Mouse (Mus musculus): ENCODE data around the gene Acot11. TPM values are rescaled to one million over a fixed set of nuclear protein-coding genes. Genes with fewer than 3 reads are reported as not detected.
"Not testable (repeated sequence)": the region's sequence is repeated elsewhere in the genome, so short reads cannot be mapped to it uniquely, and the experiment has no call there.

Gene Acot11
- polyA plus RNA-seq, 1 experiment from 2014 or later = 10.7 TPM

DNA sequence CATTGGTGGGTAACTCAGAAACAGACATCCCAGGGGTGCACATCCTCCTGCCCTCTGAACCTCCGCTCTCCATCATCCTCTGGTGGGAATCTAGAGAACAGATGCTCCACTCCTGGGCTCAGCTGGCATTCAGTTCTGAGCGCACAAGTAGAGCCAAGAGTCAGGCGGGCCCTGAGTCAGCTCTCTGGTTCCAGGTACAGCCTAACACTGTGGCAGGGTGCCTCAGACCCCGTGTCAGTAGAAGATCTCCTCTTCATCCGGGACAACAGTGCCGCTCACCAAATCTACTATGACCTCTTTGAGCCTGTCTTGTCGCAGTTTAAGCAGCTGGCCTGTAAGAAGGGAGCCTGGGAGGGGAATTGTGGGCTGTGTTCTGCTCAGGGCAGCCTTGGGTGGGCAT lies 58.9 kb downstream of the Acot11 start:
- no peaks in the 10 kb centered on the region for H3K9me3 ChIP-seq (replicated peaks)
- H3K36me3 ChIP-seq = peaks cover 15% of the 10 kb centered on the region
- 92% methylated on average over 7 of the region's 7 CpGs for WGBS
- no peak for DNase-seq (ENCODE audit: low spot score)
- H3K27ac ChIP-seq = no peak overlapping the region
- no peak overlapping the region for H3K4me3 ChIP-seq
- H3K4me1 ChIP-seq = peaks cover 33% of the 10 kb centered on the region
- no peaks in the 10 kb centered on the region for H3K27me3 ChIP-seq (ENCODE audit: low read depth, poor library complexity, severe bottlenecking)

DNA sequence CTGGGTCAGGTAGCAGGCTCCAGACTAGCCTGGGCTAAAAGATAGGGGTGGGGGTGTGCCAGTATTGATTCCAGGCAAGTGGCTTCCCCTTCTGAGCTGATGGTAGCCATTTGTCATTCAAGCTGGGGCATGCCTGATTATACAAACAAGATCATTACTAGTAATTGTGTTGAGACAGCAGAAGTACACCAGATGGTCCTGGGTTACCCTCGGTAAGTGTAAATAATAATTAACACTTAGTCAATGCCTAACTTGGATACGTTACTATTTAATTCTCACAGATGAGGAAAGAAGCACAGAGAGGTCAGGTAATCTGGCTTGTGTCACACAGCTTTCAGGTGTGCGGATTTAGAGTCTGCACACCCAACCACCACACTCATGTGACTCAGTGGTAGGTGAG lies 66.9 kb downstream of the Acot11 start:
- no peaks in the 10 kb centered on the region for H3K9me3 ChIP-seq (replicated peaks)
- H3K27me3 ChIP-seq (ENCODE audit: low read depth, poor library complexity, severe bottlenecking) = no peaks in the 10 kb centered on the region
- 72% methylated on average over 3 of the region's 3 CpGs for WGBS
- peaks cover 27% of the 10 kb centered on the region for H3K4me1 ChIP-seq
- no peak for DNase-seq (ENCODE audit: low spot score)
- H3K27ac ChIP-seq = no peak overlapping the region
- no peaks in the 10 kb centered on the region for H3K36me3 ChIP-seq
- H3K4me3 ChIP-seq = no peak overlapping the region

DNA sequence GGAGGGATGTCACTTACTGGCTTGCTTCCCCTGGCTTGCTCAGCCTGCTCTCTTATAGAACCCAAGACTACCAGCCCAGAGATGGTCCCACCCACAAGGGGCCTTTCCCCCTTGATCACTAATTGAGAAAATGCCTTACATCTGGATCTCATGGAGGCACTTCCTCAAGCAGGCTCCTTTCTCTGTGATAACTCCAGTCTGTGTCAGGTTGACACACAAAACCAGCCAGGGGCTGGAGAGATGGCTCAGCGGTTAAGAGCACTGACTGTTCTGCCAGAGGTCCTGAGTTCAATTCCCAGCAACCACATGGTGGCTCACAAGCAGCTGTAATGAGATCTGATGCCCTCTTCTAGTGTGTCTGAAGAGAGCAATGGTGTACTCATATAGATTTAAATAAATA lies 67.9 kb downstream of the Acot11 start:
- H3K9me3 ChIP-seq (replicated peaks); H3K4me3 ChIP-seq; DNase-seq (ENCODE audit: low spot score); H3K27ac ChIP-seq; H3K27me3 ChIP-seq (ENCODE audit: low read depth, poor library complexity, severe bottlenecking); H3K36me3 ChIP-seq: not testable (repeated sequence)
- H3K4me1 ChIP-seq = peaks cover 27% of the 10 kb centered on the region
- 23% methylated on average over 1 of the region's 1 CpGs for WGBS

- no peak within 1 kb of the TSS for H3K4me3 ChIP-seq
- H3K27ac ChIP-seq = no peak within 1 kb of the TSS
- H3K9me3 ChIP-seq (replicated peaks) = no peaks in the 10 kb centered on the region
- DNase-seq (ENCODE audit: low spot score) = no peak
- H3K4me1 ChIP-seq = peaks cover 27% of the 10 kb centered on the region
- H3K36me3 ChIP-seq = no peaks in the 10 kb centered on the region
- no peaks in the 10 kb centered on the region for H3K27me3 ChIP-seq (ENCODE audit: low read depth, poor library complexity, severe bottlenecking)
- 56% methylated on average over 4 of the region's 4 CpGs for WGBS
These were observed 71.2 kb downstream of the Acot11 start, which contains the start of gene Fam151a for GRCm38 (mm10) chr4:106733636-106734035. Fam151a (plus strand) TSS chr4:106733889.

- H3K4me1 ChIP-seq = peaks cover 14% of the 10 kb centered on the region
- H3K36me3 ChIP-seq = no peaks in the 10 kb centered on the region
- no peaks in the 10 kb centered on the region for H3K9me3 ChIP-seq (replicated peaks)
- WGBS = 82% methylated on average over 7 of the region's 7 CpGs
- H3K27me3 ChIP-seq (ENCODE audit: low read depth, poor library complexity, severe bottlenecking) = no peaks in the 10 kb centered on the region
- H3K27ac ChIP-seq = no peak within 1 kb of the TSS
- H3K4me3 ChIP-seq = no peak within 1 kb of the TSS
- DNase-seq (ENCODE audit: low spot score) = no peak
These were observed 74.0 kb downstream of the Acot11 start, which contains the start of gene Mroh7 for GRCm38 (mm10) chr4:106730814-106731213. Mroh7 (minus strand) TSS chr4:106730925.

DNA sequence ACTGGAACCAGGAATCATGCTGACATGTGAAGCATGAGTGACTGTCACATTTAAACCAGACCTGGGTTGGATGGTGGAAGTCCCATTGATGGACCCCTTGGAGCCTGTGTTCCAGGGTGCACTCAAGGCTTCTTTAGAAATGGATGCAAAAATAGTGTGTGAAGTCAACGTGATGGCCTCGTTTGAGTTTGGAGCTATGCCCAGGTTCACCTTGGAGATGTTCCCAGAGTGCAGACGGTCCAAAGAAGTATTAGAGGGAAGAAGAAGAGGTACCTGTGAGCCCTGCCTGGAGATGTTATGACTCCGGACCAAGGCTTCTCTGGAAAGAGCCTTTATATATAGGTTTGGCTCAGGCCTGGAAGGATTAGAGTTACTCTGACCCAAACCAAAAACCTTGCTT lies 84.2 kb downstream of the Acot11 start:
- WGBS = 93% methylated on average over 4 of the region's 4 CpGs
- Histone ChIP-seq H3K27me3 (ENCODE audit: low read depth, poor library complexity, severe bottlenecking) (no peaks in the 10 kb centered on the region), H3K4me1 (no peaks in the 10 kb centered on the region), H3K4me3 (no peak overlapping the region), H3K9me3 (replicated peaks) (no peaks in the 10 kb centered on the region), H3K36me3 (no peaks in the 10 kb centered on the region), H3K27ac (no peak overlapping the region)
- DNase-seq (ENCODE audit: low spot score) = no peak

- Histone ChIP-seq H3K9me3 (replicated peaks) (no peaks in the 10 kb centered on the region), H3K36me3 (no peaks in the 10 kb centered on the region), H3K27ac (no peak overlapping the region), H3K4me3 (no peak overlapping the region), H3K4me1 (no peaks in the 10 kb centered on the region), H3K27me3 (ENCODE audit: low read depth, poor library complexity, severe bottlenecking) (no peaks in the 10 kb centered on the region)
- WGBS = 87% methylated on average over 6 of the region's 6 CpGs
- no peak for DNase-seq (ENCODE audit: low spot score)
These were observed 91.2 kb downstream of the Acot11 start for GRCm38 (mm10) chr4:106713622-106714021.

GRCm38 (mm10) chr4:106708408-106708807 lies 96.4 kb downstream of the Acot11 start:
- peak; percentile 91 for DNase-seq (ENCODE audit: low spot score)
- 3% methylated on average over 8 of the region's 8 CpGs for WGBS
- Histone ChIP-seq H3K9me3 (replicated peaks) (no peaks in the 10 kb centered on the region), H3K27ac (peak overlapping the region; percentile 51; the same call in 1 of the 2 replicates), H3K4me1 (peaks cover 4% of the 10 kb centered on the region), H3K4me3 (peak overlapping the region; percentile 20; the same call in 1 of the 2 replicates), H3K27me3 (ENCODE audit: low read depth, poor library complexity, severe bottlenecking) (0 out of 2 replicates have a peak, but pooled peaks cover 3% of the 10 kb centered on the region), H3K36me3 (no peaks in the 10 kb centered on the region)

DNA sequence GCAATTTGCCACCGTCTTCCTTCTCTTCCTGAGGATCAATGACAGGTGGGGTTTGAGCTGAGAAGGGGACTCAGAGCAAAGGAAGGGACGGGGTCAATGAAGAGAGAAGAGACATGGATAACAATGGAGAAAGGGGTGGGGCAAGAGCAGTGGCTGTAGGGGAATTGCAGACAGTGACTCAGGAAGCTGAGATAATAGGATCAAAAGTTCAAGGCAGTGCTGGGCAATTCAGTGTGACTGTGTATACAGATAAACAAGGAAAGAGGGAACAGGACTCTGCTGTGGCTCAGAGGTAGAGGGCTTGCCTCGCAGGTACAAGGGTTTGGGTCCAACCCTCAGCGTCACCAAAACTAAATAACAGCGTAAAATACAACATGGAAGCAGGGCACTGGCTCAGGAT lies 96.8 kb downstream of the Acot11 start:
- Histone ChIP-seq H3K36me3 (no peaks in the 10 kb centered on the region), H3K4me3 (peak overlapping the region; percentile 20; the same call in 1 of the 2 replicates), H3K9me3 (replicated peaks) (no peaks in the 10 kb centered on the region), H3K27me3 (ENCODE audit: low read depth, poor library complexity, severe bottlenecking) (peaks cover 8% of the 10 kb centered on the region), H3K4me1 (peaks cover 4% of the 10 kb centered on the region), H3K27ac (peak overlapping the region; percentile 51; the same call in 1 of the 2 replicates)
- 45% methylated on average over 5 of the region's 5 CpGs for WGBS
- no peak for DNase-seq (ENCODE audit: low spot score)

- Histone ChIP-seq H3K36me3 (no peaks in the 10 kb centered on the region), H3K4me3 (no peak overlapping the region), H3K27ac (no peak overlapping the region), H3K4me1 (peaks cover 18% of the 10 kb centered on the region), H3K9me3 (replicated peaks) (no peaks in the 10 kb centered on the region), H3K27me3 (ENCODE audit: low read depth, poor library complexity, severe bottlenecking) (peaks cover 25% of the 10 kb centered on the region)
- 64% methylated on average over 8 of the region's 8 CpGs for WGBS
- DNase-seq (ENCODE audit: low spot score) = no peak
These were observed 99.6 kb downstream of the Acot11 start for GRCm38 (mm10) chr4:106705096-106705665.

DNA sequence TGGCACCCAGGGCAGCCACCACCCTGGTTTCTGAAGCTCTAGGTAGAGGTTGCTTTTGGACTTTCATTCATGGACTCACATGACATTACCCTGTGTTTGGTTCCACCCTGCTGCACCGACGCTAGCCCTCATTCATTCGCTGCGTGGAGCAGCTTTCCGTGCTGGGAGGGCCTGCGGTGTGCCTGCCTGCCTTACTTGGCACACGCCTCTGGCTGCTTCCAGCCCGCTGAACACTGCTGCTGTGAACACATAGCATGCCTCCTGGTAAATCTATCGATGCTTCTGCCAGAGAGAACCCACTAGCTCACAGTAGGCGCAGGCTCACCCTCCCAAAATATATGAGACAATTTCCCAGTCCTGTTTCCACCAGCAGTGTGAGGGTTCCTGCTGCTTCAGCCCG lies 100.4 kb downstream of the Acot11 start:
- peaks cover 25% of the 10 kb centered on the region for H3K27me3 ChIP-seq (ENCODE audit: low read depth, poor library complexity, severe bottlenecking)
- H3K4me1 ChIP-seq = peaks cover 24% of the 10 kb centered on the region
- no peak overlapping the region for H3K4me3 ChIP-seq
- H3K27ac ChIP-seq = no peak overlapping the region
- WGBS = 83% methylated on average over 11 of the region's 11 CpGs
- H3K36me3 ChIP-seq = no peaks in the 10 kb centered on the region
- no peaks in the 10 kb centered on the region for H3K9me3 ChIP-seq (replicated peaks)
- DNase-seq (ENCODE audit: low spot score) = no peak

GRCm38 (mm10) chr4:106703956-106704355 lies 100.8 kb downstream of the Acot11 start:
- no peak for DNase-seq (ENCODE audit: low spot score)
- no peaks in the 10 kb centered on the region for H3K36me3 ChIP-seq
- H3K27me3 ChIP-seq (ENCODE audit: low read depth, poor library complexity, severe bottlenecking) = peaks cover 25% of the 10 kb centered on the region
- peaks cover 24% of the 10 kb centered on the region for H3K4me1 ChIP-seq
- no peak overlapping the region for H3K4me3 ChIP-seq
- 82% methylated on average over 10 of the region's 10 CpGs for WGBS
- no peak overlapping the region for H3K27ac ChIP-seq
- H3K9me3 ChIP-seq (replicated peaks) = no peaks in the 10 kb centered on the region

- Histone ChIP-seq H3K36me3 (no peaks in the 10 kb centered on the region), H3K27me3 (ENCODE audit: low read depth, poor library complexity, severe bottlenecking) (peaks cover 25% of the 10 kb centered on the region), H3K4me1 (peaks cover 20% of the 10 kb centered on the region), H3K4me3 (no peak overlapping the region), H3K9me3 (replicated peaks) (no peaks in the 10 kb centered on the region), H3K27ac (no peak overlapping the region)
- WGBS = 63% methylated on average over 4 of the region's 4 CpGs
- no peak for DNase-seq (ENCODE audit: low spot score)
These were observed 104.0 kb downstream of the Acot11 start for GRCm38 (mm10) chr4:106700798-106701197.

GRCm38 (mm10) chr4:106699989-106700388 lies 104.8 kb downstream of the Acot11 start:
- Histone ChIP-seq H3K4me1 (peaks cover 20% of the 10 kb centered on the region), H3K27me3 (ENCODE audit: low read depth, poor library complexity, severe bottlenecking) (peaks cover 31% of the 10 kb centered on the region), H3K27ac (no peak overlapping the region), H3K9me3 (replicated peaks) (no peaks in the 10 kb centered on the region), H3K36me3 (no peaks in the 10 kb centered on the region), H3K4me3 (0 out of 2 replicates have a peak overlapping the region, but pooled peaks have one; percentile 3)
- peak; percentile 78 for DNase-seq (ENCODE audit: low spot score)
- 18% methylated on average over 9 of the region's 9 CpGs for WGBS
